Comparison of ENCODE assay signal across 17 mouse cellular contexts in the genomic region with DNA sequence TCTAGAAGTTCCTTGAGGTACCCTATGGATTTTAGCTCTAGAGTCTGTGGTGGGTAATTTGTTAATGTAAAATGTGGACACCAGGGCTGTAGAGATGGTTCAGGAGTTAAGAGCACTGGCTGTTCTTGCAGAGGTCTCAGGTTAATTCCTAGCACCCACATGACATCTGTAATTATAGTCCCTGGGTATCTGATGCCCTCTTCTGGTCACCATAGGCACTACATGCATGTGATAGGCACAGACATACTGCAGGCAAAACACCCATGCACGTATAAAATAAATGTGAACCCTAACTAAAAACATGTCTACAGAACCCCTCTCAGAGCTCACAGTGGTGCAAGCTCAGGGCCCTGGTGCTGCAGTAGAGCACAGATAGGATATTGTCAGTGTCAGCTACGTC. TPM values are rescaled to one million over a fixed set of nuclear protein-coding genes. Genes with fewer than 3 reads are reported as not detected.
DNase-seq lines count a peak whose midpoint lies in the region; ATAC-seq and TF ChIP-seq lines count a peak whose summit lies in the region.
"Had no signal": no experiment of that assay in that cellular context is flagged by ENCODE, and none has a peak within 500 bp of the region (broad histone marks: within the 10 kb centered on the region; RNA-seq: fewer than 3 reads in every experiment).

No protein-coding gene starts in this region.

- no peaks in the 10 kb centered on the region for H3K9me3 ChIP-seq in liver, embryonic 14.5 days (ENCODE audit: control insufficient read depth, low read length)
- H3K9me3 ChIP-seq: embryonic facial prominence, embryonic 15.5 days; heart, embryonic 13.5 days; hindbrain, embryonic 10.5 days; liver, embryonic 15.5 days had no signal

- intact Hi-C loops in gastrocnemius, adult 2 months (cut with DNase I), result no loop called here

- no peaks in the 10 kb centered on the region for H3K27me3 ChIP-seq in liver, embryonic 14.5 days (ENCODE audit: control insufficient read depth, insufficient read depth, low read length)
- H3K27me3 ChIP-seq: embryonic facial prominence, embryonic 15.5 days; heart, embryonic 13.5 days had no signal

- TF ChIP-seq EP300 in liver, embryonic 14.5 days (IDR thresholded peaks at IDR 0.05; ENCODE audit: low read depth), result no peak

- H3K9ac ChIP-seq in liver, embryonic 14.5 days (replicated peaks), result no peak overlapping the region
- H3K9ac ChIP-seq: embryonic facial prominence, embryonic 15.5 days; heart, embryonic 13.5 days; liver, embryonic 15.5 days had no signal

- no peak overlapping the region for H3K4me3 ChIP-seq in gastrocnemius, adult 2 months
- H3K4me3 ChIP-seq in liver, embryonic 14.5 days (ENCODE audit: insufficient read depth in 1 of 2, low read depth in 2 of 2, low read length in 2 of 2), result no peak overlapping the region
- H3K4me3 ChIP-seq: embryonic facial prominence, embryonic 15.5 days; heart, embryonic 13.5 days; hindbrain, embryonic 10.5 days; liver, embryonic 15.5 days had no signal

- H3K36me3 ChIP-seq in liver, embryonic 14.5 days (replicated peaks; ENCODE audit: control insufficient read depth, insufficient read depth, low read depth), result no peaks in the 10 kb centered on the region

- no peak overlapping the region for H3K4me2 ChIP-seq in liver, embryonic 14.5 days (ENCODE audit: low read depth)
- H3K4me2 ChIP-seq: embryonic facial prominence, embryonic 15.5 days; heart, embryonic 13.5 days; liver, embryonic 15.5 days had no signal

- no peak for DNase-seq in gastrocnemius, adult 2 months
- no peak for DNase-seq in gastrocnemius, postnatal 25 days
- DNase-seq in liver, embryonic 14.5 days (ENCODE audit: low read depth in 3 of 3, low spot score in 3 of 3), result no peak
- DNase-seq in liver (no peak), ZHBTc4 (ENCODE audit: low read depth, low spot score) (peak; percentile 59)
- DNase-seq in B cell, adult 2 months, result peak; percentile 27 to 36
- no peak for DNase-seq in frontal cortex, postnatal 10 days (ENCODE audit: low spot score in 2 of 2)
- DNase-seq in kidney, postnatal 14 days, result no peak
- DNase-seq: cerebellum, adult 11 months; gastrocnemius, postnatal 10 days; kidney, adult 18-20 months; right cerebral cortex, adult 18-20 months had no signal

- WGBS in liver, embryonic 14.5 days (ENCODE audit: insufficient replicate concordance), result 68% methylated on average over 2 of the region's 2 CpGs

- no peak for ATAC-seq in liver, embryonic 14.5 days (ENCODE audit: insufficient read depth)
- ATAC-seq: forebrain, embryonic 14.5 days had no signal

- no peak overlapping the region for H3K27ac ChIP-seq in gastrocnemius, adult 2 months
- H3K27ac ChIP-seq in liver, embryonic 14.5 days, result no peak overlapping the region
- H3K27ac ChIP-seq: embryonic facial prominence, embryonic 15.5 days; heart, embryonic 13.5 days; hindbrain, embryonic 10.5 days; liver, embryonic 15.5 days had no signal

- H3K4me1 ChIP-seq in liver, embryonic 14.5 days (replicated peaks; ENCODE audit: control insufficient read depth in 2 of 2, insufficient read depth in 2 of 2, low read length in 1 of 2), result no peaks in the 10 kb centered on the region
- H3K4me1 ChIP-seq: embryonic facial prominence, embryonic 15.5 days; liver, embryonic 15.5 days had no signal

- peak; percentile 59 for TF ChIP-seq CTCF in gastrocnemius, adult 2 months (IDR thresholded peaks at IDR 0.05)
- peak; percentile 41; the same call in 1 of the 2 replicates for TF ChIP-seq CTCF in liver, embryonic 14.5 days (IDR thresholded peaks at IDR 0.05; ENCODE audit: low read depth)

RNA-seq across cellular contexts. Expression of gene Nt5dc3, which starts 50.7 kb away (rescaled TPM):
- total RNA-seq in gastrocnemius, adult 2 months (2021), result 10 to 100 TPM; 36.1 to 77.7 TPM
- total RNA-seq in gastrocnemius, postnatal 25 days (2021), result 10 to 100 TPM; 30.0 to 38.2 TPM
- 0.89 and 0.95 TPM in 2 replicates for polyA plus RNA-seq in liver, embryonic 14.5 days (2012; rRNA removed)
- 0.33 and 0.46 TPM in 2 replicates for polyA plus RNA-seq in liver, embryonic 14.5 days (2014; fragmentation: Nextera tagmentation; extraction: Ambion mirVana)

Comparison
In these comparisons a context has a peak if more than half of its experiments do, and no peak if none do; other contexts are left out.
1. DNase-seq: peak in B cell, adult 2 months (2 of 2) and ZHBTc4 (single experiment); none in gastrocnemius, adult 2 months (single experiment), gastrocnemius, postnatal 25 days (single experiment), liver, embryonic 14.5 days (0 of 3), liver (single experiment), frontal cortex, postnatal 10 days (0 of 2) and kidney, postnatal 14 days (single experiment).